Mouse (Mus musculus) right cerebral cortex, adult 2 months (tissue): ENCODE measurements around the gene Dmd.

ENCODE experiments used
- DNase-seq, 2 experiments: peaks; one replicate each; pipeline ENCODE4 v3.0.0; 2021 to 2022; ENCODE audit warnings: low spot score in 2 of 2

The Dmd gene

GRCm38 (mm10) chrX:85048141-85049110 is 2099.8 kb downstream of the Dmd start:
- DNase-seq: peak in 1 of 2 experiments; percentile 49

DNA sequence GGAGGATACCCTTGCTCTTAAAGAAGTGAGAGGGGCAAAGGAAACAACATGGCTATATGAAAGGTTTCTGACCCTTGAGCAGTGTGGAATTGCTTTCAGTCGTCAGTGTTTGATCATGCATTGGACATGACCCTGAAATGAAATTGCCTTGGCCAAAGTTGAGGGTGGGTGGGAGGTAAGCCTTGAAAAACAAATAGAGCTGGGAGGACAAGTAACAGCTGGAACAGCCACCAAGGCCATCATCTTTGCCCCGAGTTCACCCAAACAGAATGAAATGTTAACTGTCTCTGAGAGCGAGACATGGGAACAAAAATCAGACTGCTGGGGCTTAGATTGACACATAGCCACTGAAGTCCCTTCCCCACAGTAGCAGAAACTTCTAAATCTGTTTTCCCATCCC is 2100.9 kb downstream of the Dmd start:
- no peak for DNase-seq

DNA sequence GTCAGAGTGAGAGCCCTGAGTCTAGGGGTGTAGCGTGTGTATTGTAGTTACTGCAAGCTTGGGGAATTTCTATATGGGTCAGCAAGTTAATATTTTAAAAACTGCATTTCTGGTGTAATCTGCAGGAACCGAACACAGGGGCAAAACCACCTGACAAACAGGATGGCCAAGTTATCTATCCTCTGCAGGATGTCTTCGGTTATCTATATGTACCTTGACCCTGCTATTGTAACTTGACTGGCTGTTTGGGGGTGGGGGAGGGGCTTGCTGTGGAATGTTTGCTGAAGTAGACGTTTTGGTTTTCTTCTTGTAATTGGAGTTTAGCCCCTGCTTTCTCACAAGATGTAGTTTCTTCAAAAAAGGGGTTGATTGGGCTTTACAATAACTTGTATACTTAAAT is 2124.9 kb downstream of the Dmd start:
- no peak for DNase-seq

DNA sequence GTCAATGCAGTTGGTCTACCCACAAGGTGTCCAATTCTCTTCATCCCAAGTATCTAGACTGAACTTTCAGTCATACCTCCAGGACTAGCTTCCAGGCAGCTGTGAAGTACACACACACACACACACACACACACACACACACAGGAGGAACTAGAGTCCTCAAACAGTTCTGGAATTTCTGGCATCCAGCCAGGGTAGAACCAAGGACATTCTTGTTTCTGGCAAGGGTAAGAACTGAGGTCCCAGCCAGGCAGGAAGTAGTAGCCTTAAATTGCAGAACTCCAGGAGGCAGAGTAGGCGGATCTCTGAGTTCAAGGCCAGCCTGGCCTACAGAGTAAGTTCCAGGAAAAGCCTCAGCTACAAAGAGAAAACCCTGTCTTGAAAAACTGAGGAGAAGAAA is 2128.2 kb downstream of the Dmd start:
- DNase-seq: no peak

DNA sequence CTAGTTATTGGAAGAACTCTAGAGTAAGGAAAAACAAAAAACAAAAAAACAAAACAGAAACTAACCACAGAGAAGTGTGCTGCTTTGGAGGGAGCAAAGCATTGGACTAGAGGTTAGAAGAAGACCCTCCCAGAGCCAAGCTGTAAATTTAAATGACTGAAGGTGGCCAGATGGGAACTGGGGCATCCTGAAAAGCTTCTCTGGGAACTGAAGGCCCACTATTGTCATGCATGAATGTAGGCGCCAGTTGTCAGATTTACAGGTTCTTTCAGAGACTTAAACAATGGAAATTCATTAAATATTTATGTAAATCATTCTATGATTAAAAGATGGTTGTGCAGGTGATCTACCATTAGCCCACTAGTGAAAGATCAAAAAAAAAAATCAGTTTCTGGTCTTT is 2128.9 kb downstream of the Dmd start:
- DNase-seq: no peak

GRCm38 (mm10) chrX:85079174-85079573 is 2130.5 kb downstream of the Dmd start:
- DNase-seq: no peak

DNA sequence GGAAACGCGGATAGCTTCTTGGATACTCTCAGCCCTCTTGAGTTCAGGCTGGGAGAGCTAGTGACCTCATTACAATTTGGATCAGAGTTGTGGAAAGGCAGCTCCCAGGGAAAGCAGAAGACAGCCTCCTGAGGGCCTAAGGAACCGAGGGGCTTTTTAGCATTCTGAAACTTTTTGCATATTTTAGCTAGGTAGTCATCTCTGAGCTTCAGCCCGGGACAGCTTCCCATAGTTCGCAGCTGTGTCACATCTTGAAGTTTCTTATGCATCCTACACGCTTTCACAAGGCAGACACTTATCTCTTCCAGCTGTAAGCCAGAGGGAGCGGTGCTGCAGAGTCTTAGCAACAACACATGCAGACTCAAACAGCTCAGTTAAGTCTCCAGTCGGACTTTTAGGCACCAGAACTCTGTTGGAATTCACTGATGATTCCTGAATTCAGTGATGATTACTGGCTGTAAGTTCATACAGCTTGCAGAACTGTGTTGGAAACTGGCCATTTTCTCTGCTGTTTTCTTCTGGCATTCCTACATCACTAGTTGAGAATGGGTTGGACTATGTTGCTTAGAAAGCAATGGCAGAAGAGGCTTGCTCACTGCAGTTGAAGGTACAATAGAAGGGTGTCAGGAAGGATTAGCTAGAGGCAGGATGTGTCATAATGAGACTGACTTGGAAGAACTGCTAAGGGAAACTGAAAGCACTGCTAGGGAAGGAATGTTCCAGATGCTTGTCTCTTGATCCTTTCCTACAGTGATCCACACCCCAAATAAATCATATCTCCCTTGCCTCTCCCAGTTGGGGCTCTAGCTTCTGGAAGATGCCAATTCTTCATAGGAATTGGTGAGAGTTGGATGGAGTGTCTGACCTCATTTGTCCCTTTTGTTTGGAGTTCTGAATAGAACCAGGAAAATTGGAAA is 2135.8 kb downstream of the Dmd start:
- peak in 1 of 2 experiments; percentile 18 for DNase-seq

DNA sequence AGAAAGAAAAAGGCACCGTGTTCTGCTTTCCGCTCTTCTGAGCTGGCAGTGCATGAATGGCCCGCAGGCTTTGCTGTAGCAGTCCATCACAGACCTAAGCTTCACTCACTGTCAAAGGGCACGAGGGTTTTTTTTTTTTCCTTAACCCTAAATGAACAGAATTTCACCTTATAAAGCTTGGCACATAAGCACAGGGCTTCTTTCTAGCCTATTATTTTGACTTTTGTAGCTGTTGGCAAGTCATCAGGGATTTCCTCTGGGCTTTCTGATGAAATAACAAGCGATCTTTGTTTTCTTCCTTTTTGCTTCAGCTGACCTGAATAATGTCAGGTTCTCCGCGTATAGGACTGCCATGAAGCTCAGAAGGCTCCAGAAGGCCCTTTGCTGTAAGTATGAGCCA is 2140.8 kb downstream of the Dmd start:
- no peak for DNase-seq

DNA sequence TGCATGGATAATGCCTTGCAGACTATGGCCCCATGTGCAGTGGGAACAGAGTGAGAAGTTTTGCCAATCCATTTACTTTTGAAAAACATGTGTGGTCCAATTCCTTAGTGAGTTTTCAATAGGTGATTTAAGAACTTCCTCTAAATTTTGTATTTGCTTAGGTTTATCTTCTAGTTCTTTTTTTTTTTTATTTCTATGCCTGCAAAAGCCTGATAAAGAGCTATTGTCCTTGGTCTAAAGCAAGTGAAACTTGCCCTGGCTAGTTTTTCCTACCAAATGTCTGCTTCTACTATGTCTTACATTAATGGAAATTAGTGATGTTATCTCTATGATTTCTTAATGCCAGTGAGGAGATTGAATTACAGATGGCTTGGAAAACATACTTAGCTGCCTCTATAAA is 2144.7 kb downstream of the Dmd start:
- DNase-seq: no peak

GRCm38 (mm10) chrX:85098691-85099090 is 2150.0 kb downstream of the Dmd start:
- DNase-seq: no peak

- no peak for DNase-seq
These were observed 2163.7 kb downstream of the Dmd start for GRCm38 (mm10) chrX:85112418-85112817.

- DNase-seq: no peak
These were observed 2184.0 kb downstream of the Dmd start for GRCm38 (mm10) chrX:85132706-85133105.

- no peak for DNase-seq
These were observed 2188.6 kb downstream of the Dmd start for GRCm38 (mm10) chrX:85137293-85137692.

DNA sequence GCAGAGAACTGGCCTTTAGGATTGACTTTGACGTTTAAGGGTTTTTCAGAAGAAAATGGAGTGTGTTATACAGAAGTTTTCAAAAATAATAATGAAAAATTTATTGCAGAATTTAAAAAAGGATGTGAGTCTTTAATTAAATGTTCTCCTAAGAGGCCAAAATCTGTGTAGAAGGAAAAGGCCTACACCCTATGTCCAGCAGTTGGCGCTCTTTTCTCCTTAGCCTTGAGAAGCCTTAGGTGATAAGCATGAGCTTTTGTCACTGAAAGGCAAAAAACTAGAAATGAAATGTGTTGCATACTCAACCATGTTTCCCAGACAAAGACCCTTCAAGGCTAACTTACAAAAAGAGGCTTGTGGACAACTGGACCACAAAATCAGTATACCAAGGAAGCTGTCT is 2222.6 kb downstream of the Dmd start:
- DNase-seq: no peak

GRCm38 (mm10) chrX:85187565-85187964 is 2238.9 kb downstream of the Dmd start:
- no peak for DNase-seq

GRCm38 (mm10) chrX:85193856-85194255 is 2245.2 kb downstream of the Dmd start:
- DNase-seq: no peak

DNA sequence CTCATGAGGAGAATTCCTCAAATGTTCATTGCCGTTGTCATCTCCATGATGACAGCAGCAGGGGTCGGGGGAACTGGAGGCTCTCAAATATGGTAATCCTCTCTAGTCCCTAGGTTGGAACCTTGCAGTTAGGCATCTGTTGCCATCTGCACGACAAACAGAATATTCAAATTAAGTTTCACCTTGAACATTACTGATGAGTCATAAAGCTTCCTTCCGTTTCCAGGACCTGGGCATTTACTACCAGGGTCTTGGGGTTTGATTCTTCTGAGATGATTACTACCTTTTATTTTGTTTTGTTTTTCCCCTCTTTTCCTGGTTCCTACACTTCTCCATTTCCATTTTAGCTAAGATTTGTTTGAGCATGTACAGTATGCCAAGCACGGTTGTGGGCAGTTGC is 2249.0 kb downstream of the Dmd start:
- DNase-seq: no peak

DNA sequence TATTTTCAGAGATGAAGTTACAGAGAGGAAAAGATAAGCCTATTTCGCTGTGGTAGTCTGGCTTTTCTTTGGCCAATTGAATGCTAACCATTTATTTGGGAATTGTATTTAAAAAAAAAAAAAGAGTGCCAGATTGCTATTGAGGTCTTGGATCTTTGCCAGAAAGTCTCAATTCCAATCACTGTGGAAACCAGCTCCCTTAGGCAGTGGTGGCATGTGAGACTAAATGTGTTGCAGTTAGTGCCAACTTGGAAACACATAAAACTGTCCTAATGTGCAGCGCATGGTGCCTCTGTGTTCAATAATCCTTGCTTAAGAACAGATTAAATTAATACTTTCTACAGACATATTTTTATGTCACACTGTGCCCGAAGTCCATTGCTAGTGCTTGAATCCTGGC is 2250.7 kb downstream of the Dmd start:
- no peak for DNase-seq

GRCm38 (mm10) chrX:85207001-85207400 is 2258.3 kb downstream of the Dmd start:
- no peak for DNase-seq

- no peak for DNase-seq
These were observed 2278.2 kb downstream of the Dmd start for GRCm38 (mm10) chrX:85226883-85227282.

- no peak for DNase-seq
These were observed 2300.7 kb downstream of the Dmd start, which contains the start of gene Fthl17a for GRCm38 (mm10) chrX:85249379-85249778. TSS of gene Fthl17a (plus strand) at chrX:85249679.
